Mouse (Mus musculus): Measurements from ENCODE around the gene Ccm2.

Ccm2 gene

DNA sequence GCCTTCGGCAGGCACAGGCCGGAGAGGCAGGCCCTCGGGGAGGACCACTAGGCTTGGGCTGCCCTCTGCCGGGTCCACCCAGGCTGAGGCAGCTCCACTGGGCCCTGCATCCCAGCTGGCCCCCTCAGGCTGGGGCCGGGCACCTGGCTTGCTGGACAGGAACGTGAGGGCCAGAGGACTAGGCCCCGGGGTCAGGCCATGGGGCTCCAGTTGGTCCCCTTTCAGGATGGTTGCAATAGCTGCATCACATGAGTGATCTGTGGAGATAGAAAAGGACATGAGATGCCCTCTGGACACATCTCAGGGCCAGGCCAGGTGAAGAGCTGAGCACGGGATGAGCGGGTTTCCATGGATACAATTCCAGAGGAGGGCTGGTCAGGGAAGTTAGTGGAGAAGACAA, 56.0 kb downstream of the Ccm2 start:
- no peak for DNase-seq (ENCODE audit: low read depth in 1 of 2, low spot score in 2 of 2)

- DNase-seq (ENCODE audit: low read depth in 1 of 2, low spot score in 2 of 2), result no peak
These were observed 56.5 kb downstream of the Ccm2 start for GRCm38 (mm10) chr11:6603224-6603623.

DNA sequence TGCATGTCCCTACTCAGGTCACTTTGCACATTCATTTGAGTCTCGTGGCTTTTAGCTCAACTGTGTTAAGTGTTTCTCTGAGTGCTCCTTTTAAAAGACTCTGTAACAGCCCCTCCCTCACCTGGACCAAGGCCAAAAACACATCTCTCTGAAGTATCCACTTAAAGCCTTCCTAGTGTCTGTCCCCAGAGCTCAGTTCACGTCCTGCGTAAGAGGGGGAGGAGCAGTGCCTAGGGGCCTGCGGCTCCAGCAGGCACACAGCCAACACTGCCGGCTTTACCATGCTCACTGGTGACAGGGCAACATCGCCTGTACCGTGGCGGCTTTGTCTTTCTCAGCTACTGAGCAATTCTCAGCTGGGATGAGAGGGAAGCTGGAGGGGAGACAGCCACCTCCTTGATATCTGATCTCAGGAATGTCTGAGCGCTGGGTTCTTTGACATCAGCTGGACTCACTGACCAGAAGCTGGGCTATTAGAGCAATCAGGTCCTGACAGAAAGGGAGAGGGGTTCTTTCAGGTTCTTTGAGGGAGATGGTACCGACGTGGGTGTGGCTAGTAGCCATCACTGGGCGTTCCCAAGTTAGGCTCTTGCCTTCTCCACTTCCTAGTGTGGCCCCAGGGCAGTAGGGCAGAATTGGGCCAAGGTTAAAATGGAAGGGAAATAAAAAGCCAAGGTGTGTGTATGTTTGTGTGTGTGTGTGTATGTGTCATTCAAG, 57.4 kb downstream of the Ccm2 start:
- no peak for DNase-seq (ENCODE audit: low read depth in 1 of 2, low spot score in 2 of 2)

- no peak for DNase-seq (ENCODE audit: low read depth in 1 of 2, low spot score in 2 of 2)
These were observed 57.9 kb downstream of the Ccm2 start for GRCm38 (mm10) chr11:6604604-6604936.

- no peak for DNase-seq (ENCODE audit: low read depth in 1 of 2, low spot score in 2 of 2)
These were observed 58.4 kb downstream of the Ccm2 start for GRCm38 (mm10) chr11:6605021-6605481.

GRCm38 (mm10) chr11:6605491-6606399, 59.1 kb downstream of the Ccm2 start, which contains the start of gene Nacad:
Gene Nacad, minus strand, starts transcription at chr11:6606053.
- DNase-seq (ENCODE audit: low read depth in 1 of 2, low spot score in 2 of 2), result no peak

DNA sequence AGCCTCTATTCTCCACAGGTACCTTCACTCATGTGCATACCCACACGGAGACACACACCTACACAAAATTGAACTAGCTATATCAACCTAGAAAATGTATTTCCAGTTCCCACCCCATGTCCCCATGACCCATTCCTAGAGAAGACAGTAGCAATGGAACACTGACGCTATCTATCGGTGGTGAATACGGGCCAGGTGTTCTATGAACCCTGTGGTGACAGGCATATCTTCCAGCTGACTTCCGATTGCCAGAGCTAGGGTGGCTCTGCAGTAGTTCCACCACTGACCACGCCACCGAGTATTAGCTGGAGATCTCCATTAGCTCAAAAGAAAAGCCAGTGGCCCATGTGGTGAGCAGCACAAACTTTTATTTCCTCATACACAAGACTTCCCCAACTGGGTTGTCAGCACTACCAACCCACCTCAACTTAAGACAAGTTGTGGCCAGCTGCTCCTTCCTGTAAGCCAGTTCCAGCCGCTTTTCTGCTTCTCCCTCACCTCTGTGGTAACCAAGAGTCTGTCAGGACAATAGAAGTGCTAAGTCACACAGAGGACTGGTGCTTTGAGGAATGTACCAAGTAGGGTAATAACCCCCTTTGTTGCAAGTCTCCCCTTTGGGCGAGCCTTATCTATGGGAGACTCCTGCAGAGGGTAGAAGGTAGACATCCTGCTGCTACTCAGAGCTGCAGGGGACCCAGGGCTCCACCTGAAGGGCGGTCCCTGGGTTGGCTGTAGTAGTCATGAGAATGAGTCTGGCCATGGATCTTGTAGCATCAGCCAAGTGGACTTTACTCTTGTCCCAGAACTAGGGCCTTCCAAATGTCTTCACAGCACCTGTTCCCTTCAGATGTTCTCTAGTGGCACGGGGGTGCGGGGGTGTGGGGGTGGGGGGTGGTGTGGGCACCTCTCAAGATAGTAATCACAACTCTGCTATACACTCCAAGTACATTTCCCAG, 68.8 kb downstream of the Ccm2 start:
- no peak for DNase-seq (ENCODE audit: low read depth in 1 of 2, low spot score in 2 of 2)

DNA sequence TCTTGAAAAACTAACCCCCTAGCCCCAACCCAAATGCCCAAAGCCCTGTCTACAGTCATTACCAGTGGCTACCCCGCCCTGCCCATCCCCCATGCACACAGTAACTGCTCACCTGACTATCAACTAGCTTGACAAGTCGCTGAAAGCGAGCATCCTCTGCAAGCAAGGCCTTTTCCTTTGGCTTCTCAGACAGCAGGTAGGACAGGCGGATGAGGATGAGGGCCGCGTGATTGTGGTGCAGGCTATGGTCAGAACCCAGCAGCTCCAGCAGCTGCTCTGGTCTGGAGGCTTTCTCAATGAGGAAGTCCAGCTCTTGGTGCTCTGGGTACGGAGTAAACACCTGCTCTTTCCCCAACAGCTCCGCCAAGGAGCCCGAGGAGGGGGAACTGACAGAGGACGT, 77.0 kb downstream of the Ccm2 start:
- DNase-seq (ENCODE audit: low read depth in 1 of 2, low spot score in 2 of 2), result no peak

GRCm38 (mm10) chr11:6624619-6625382, 78.1 kb downstream of the Ccm2 start:
- DNase-seq (ENCODE audit: low read depth in 1 of 2, low spot score in 2 of 2), result no peak

DNA sequence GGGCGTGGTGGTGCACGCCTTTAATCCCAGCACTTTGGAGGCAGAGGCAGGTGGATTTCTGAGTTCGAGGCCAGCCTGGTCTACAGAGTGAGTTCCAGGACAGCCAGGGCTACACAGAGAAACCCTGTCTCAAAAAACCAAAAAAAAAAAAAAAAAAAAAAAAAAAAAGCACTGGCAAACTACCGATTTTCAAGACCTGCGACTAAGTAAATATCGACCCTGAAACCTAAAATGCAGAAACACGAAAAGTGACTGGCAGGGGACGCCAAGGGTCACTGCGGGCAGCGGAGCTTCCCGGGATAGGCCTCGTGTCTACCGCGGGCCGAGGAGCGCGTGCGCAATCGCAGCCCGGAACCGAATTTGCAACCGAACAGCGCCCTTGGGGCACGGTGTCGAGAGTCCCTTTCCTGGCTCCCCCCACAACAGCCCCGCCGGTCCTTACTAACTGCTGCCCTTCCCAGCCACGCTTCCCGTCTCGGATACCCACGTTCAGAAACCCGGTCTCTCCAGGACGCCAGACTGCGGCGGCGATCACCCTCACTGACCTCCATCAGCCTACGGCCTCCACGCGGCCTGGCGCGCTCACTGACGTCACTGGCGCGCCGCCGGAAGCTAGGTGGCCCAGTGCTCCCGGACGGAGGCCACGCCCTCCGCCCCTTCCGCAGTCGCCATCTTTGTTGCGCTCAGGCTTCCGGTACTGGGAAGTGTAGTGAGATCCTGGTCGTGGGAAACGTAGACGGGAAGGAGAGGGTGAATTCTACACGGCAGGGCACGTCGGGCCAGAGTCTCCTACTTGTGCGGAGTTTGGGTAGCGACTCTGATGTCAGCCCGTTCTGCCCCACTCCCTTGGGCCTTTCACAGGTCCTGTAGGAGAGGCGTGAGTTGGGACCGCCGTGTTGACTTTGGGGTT, 79.0 kb downstream of the Ccm2 start, which contains the start of gene Tbrg4:
Gene Tbrg4, minus strand, starts transcription at position 590 of the 910 bp plus-strand sequence.
- DNase-seq (ENCODE audit: low read depth in 1 of 2, low spot score in 2 of 2), result peak; percentile 79 to 84

- DNase-seq (ENCODE audit: low read depth in 1 of 2, low spot score in 2 of 2), result no peak
These were observed 79.7 kb downstream of the Ccm2 start for GRCm38 (mm10) chr11:6626388-6626772.

- DNase-seq (ENCODE audit: low read depth in 1 of 2, low spot score in 2 of 2), result no peak
These were observed 81.0 kb downstream of the Ccm2 start for GRCm38 (mm10) chr11:6627731-6628130.

GRCm38 (mm10) chr11:6628568-6628967, 81.9 kb downstream of the Ccm2 start:
- peak in 1 of 2 experiments; percentile 29 for DNase-seq (ENCODE audit: low read depth in 1 of 2, low spot score in 2 of 2)

GRCm38 (mm10) chr11:6629655-6630054, 83.0 kb downstream of the Ccm2 start:
- peak in 1 of 2 experiments; percentile 22 for DNase-seq (ENCODE audit: low read depth in 1 of 2, low spot score in 2 of 2)

- DNase-seq (ENCODE audit: low read depth in 1 of 2, low spot score in 2 of 2), result no peak
These were observed 89.5 kb downstream of the Ccm2 start for GRCm38 (mm10) chr11:6636150-6636549.

DNA sequence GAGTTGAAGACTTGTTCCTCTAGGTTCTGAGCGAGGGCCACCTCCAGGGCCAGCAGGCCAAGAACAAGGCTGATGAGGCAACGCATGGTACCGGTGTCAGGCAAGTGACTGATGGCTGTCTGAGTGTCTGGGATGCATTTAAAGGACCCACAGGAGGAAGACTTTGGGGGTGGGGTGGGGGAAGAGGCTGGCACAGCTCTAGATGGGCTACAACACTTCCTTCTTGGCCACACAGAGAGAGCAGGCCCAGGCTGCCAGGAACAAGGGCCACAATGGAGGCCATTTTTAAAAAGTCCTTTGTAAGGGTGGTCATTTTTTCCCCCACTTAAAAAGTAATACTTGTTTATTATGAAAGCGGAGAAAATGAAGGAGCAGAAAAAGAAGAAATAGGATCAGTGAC, 91.8 kb downstream of the Ccm2 start, which contains the start of gene Wap:
Gene Wap, minus strand, starts transcription at position 101 of the 400 bp plus-strand sequence.
- no peak for DNase-seq (ENCODE audit: low read depth in 1 of 2, low spot score in 2 of 2)

- no peak for DNase-seq (ENCODE audit: low read depth in 1 of 2, low spot score in 2 of 2)
These were observed 92.4 kb downstream of the Ccm2 start for GRCm38 (mm10) chr11:6639072-6639471.

GRCm38 (mm10) chr11:6644566-6644965, 97.9 kb downstream of the Ccm2 start:
- no peak for DNase-seq (ENCODE audit: low read depth in 1 of 2, low spot score in 2 of 2)

All from monocyte, adult 2 months (primary cell).